Mouse (Mus musculus) stomach, postnatal 0 days (tissue): ENCODE measurements at regions not wholly inside any gene's neighbourhood (a gene's known extent, or its start where the extent isn't known, plus 50 kb on each side); places are given as distances from the start of the nearest gene placed in this dataset.

ENCODE experiments used
- CTCF ChIP-seq: IDR thresholded peaks from 2 replicates; pipeline ENCODE4 v1.5.1; 2016; ENCODE audit warnings: antibody characterized with exemption, low read depth, mild to moderate bottlenecking, moderate library complexity
- EP300 ChIP-seq: optimal IDR thresholded peaks from 2 replicates; pipeline ENCODE3; 2016; ENCODE audit warnings: antibody characterized with exemption

GRCm38 (mm10) chr13:57089381-57090075 is 193.7 kb upstream of the Trpc7 start:
- TF ChIP-seq CTCF, result no peak
- no peak for TF ChIP-seq EP300
